In the genomic region with DNA sequence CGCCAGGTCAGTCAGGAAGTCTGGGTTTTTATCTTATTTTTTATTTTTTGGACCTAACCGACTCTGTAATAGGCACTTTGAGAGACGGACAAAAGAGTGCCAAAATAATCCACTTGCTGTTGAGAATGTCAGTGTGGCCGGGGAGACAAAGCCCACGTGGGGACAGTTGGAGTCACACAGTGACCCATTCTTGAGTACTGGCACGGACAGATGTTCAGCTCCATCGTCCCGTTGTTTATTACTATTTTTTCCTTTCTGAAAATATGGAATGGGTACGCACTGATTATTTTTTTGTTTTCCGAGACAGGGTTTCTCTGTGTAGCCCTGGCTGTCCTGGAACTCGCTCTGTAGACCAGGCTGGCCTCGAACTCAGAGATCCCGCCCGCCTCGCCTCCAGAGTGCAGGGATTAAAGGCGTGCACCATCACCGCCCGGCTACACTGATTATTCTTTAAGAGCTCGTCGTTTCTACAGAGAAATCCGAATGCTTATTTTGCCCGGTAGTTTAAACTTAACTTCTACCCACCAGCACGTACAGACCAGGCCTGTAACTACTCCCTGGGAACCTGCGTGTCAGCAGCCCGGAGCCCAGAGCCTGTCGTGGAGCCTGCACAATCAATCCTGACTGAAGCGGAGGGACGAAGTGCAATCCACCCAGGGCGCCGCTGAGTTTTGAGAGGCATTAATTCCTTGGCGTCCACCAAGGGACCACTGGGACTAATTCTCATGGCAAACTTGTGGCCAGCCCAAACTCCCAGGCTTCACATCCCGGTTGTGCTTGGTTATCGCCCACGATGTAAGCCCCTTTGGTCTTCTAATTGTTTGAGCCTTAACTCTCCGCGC, we compare ENCODE assay signal across 8 mouse cellular contexts. TPM values are rescaled to one million over a fixed set of nuclear protein-coding genes. Genes with fewer than 3 reads are reported as not detected.
A peak's percentile ranks its signal among the peaks of the same experiment; 100 is the strongest.
DNase-seq lines count a peak whose midpoint lies in the region; ATAC-seq and TF ChIP-seq lines count a peak whose summit lies in the region.

No protein-coding gene starts in this region.

- H3K9ac ChIP-seq in lung, embryonic 14.5 days, result peak overlapping the region; percentile 96
- peak overlapping the region; percentile 95 for H3K9ac ChIP-seq in kidney, embryonic 16.5 days (replicated peaks; ENCODE audit: low read length)
- H3K9ac ChIP-seq in midbrain, embryonic 11.5 days (ENCODE audit: low read length), result peak overlapping the region; percentile 93

- no peaks in the 10 kb centered on the region for H3K27me3 ChIP-seq in lung, embryonic 14.5 days (ENCODE audit: insufficient read depth, low read length)
- H3K27me3 ChIP-seq in erythroblast, embryonic 14.5 days (ENCODE audit: control insufficient read depth), result no peaks in the 10 kb centered on the region
- no peaks in the 10 kb centered on the region for H3K27me3 ChIP-seq in kidney, embryonic 16.5 days (ENCODE audit: insufficient read depth, low read length)
- no peaks in the 10 kb centered on the region for H3K27me3 ChIP-seq in midbrain, embryonic 11.5 days (ENCODE audit: control insufficient read depth, insufficient read depth, low read length)

- H3K9me3 ChIP-seq in lung, embryonic 14.5 days (ENCODE audit: low read depth, low read length), result no peaks in the 10 kb centered on the region
- H3K9me3 ChIP-seq in erythroblast, embryonic 14.5 days (ENCODE audit: control insufficient read depth, low read length), result no peaks in the 10 kb centered on the region
- no peaks in the 10 kb centered on the region for H3K9me3 ChIP-seq in kidney, embryonic 16.5 days (ENCODE audit: low read length)
- H3K9me3 ChIP-seq in midbrain, embryonic 11.5 days (ENCODE audit: control insufficient read depth, low read length), result no peaks in the 10 kb centered on the region

- H3K36me3 ChIP-seq in lung, embryonic 14.5 days (ENCODE audit: insufficient read depth), result peaks cover 17% of the 10 kb centered on the region
- H3K36me3 ChIP-seq in erythroblast, embryonic 14.5 days (ENCODE audit: control insufficient read depth), result peaks cover 42% of the 10 kb centered on the region
- H3K36me3 ChIP-seq in kidney, embryonic 16.5 days (ENCODE audit: insufficient read depth, low read length), result peaks cover 15% of the 10 kb centered on the region
- H3K36me3 ChIP-seq in midbrain, embryonic 11.5 days (ENCODE audit: control insufficient read depth, insufficient read depth, low read length), result 0 out of 2 replicates have a peak, but pooled peaks cover 2% of the 10 kb centered on the region

- H3K4me3 ChIP-seq in lung, embryonic 14.5 days (ENCODE audit: low read depth, low read length), result peak overlapping the region; percentile 97
- H3K4me3 ChIP-seq in bone marrow, adult 2 months (replicated peaks; ENCODE audit: control insufficient read depth, low read depth, low read length), result peak overlapping the region; percentile 68
- H3K4me3 ChIP-seq in erythroblast, embryonic 14.5 days (replicated peaks), result peak overlapping the region; percentile 77
- H3K4me3 ChIP-seq in kidney, embryonic 16.5 days (ENCODE audit: low read length), result peak overlapping the region; percentile 95
- H3K4me3 ChIP-seq in midbrain, embryonic 11.5 days (ENCODE audit: low read depth, low read length), result peak overlapping the region; percentile 96

- no peak for TF ChIP-seq CTCF in lung, embryonic 14.5 days (IDR thresholded peaks at IDR 0.05; ENCODE audit: low read depth)
- no peak for TF ChIP-seq CTCF in bone marrow, adult 2 months (IDR thresholded peaks at IDR 0.05; ENCODE audit: control insufficient read depth, insufficient read depth, low read length)

- peak; percentile 24 for DNase-seq in lung, embryonic 14.5 days
- no peak for DNase-seq in lung, postnatal 4 days
- DNase-seq in midbrain, embryonic 11.5 days (ENCODE audit: low spot score, missing footprints), result peak; percentile 93

- H3K4me2 ChIP-seq in lung, embryonic 14.5 days, result peak overlapping the region; percentile 84
- H3K4me2 ChIP-seq in kidney, embryonic 16.5 days (replicated peaks; ENCODE audit: low read depth, low read length), result peak overlapping the region; percentile 86
- H3K4me2 ChIP-seq in midbrain, embryonic 11.5 days, result peak overlapping the region; percentile 64

- peak; percentile 43; the same call in 1 of the 2 replicates for ATAC-seq in lung, embryonic 14.5 days (ENCODE audit: insufficient read depth)
- 0 out of 2 replicates have a peak, but pooled peaks have one; percentile 32 for ATAC-seq in kidney, embryonic 16.5 days (ENCODE audit: low FRiP score, low TSS enrichment)
- ATAC-seq in midbrain, embryonic 11.5 days (ENCODE audit: low FRiP score), result peak; percentile 26
- ATAC-seq in activated CD4-positive, CD25-positive, alpha-beta regulatory T cell, adult 4 months, result no peak
- ATAC-seq in frontal cortex, adult (ENCODE audit: low TSS enrichment), result no peak

- peaks cover 13% of the 10 kb centered on the region for H3K4me1 ChIP-seq in lung, embryonic 14.5 days (ENCODE audit: insufficient read depth)
- peaks cover 2% of the 10 kb centered on the region; the same call in 1 of the 2 replicates for H3K4me1 ChIP-seq in bone marrow, adult 2 months (ENCODE audit: control insufficient read depth, insufficient read depth, low read length)
- peaks cover 55% of the 10 kb centered on the region for H3K4me1 ChIP-seq in erythroblast, embryonic 14.5 days (ENCODE audit: control insufficient read depth)
- H3K4me1 ChIP-seq in kidney, embryonic 16.5 days (ENCODE audit: insufficient read depth, low read length), result peaks cover 28% of the 10 kb centered on the region
- H3K4me1 ChIP-seq in midbrain, embryonic 11.5 days (ENCODE audit: control insufficient read depth, insufficient read depth, low read length), result peaks cover 16% of the 10 kb centered on the region

- peak overlapping the region; percentile 89 for H3K27ac ChIP-seq in lung, embryonic 14.5 days (ENCODE audit: low read depth)
- peak overlapping the region; percentile 92; the same call in 1 of the 2 replicates for H3K27ac ChIP-seq in bone marrow, adult 2 months (ENCODE audit: control insufficient read depth, insufficient read depth, low read depth, low read length, poor library complexity)
- peak overlapping the region; percentile 88 for H3K27ac ChIP-seq in kidney, embryonic 16.5 days (ENCODE audit: low read length)
- H3K27ac ChIP-seq in midbrain, embryonic 11.5 days (ENCODE audit: low read depth, low read length), result peak overlapping the region; percentile 81

- 2% methylated on average over 36 of the region's 36 CpGs for WGBS in lung, embryonic 14.5 days
- 14% methylated on average over 36 of the region's 36 CpGs for WGBS in bone marrow, adult 2 months
- WGBS in kidney, embryonic 16.5 days, result 2% methylated on average over 36 of the region's 36 CpGs
- under 1% methylated on average over 36 of the region's 36 CpGs for WGBS in midbrain, embryonic 11.5 days

- TF ChIP-seq POLR2A in bone marrow, adult 2 months (IDR thresholded peaks at IDR 0.05; ENCODE audit: borderline replicate concordance, control insufficient read depth, low read depth, low read length), result no peak

RNA-seq across cellular contexts. Expression of gene Pphln1, which starts 0.8 kb away (rescaled TPM):
- polyA plus RNA-seq in lung, embryonic 14.5 days (2014; fragmentation: Nextera tagmentation; extraction: Ambion mirVana), result 39.6 and 43.9 TPM in 2 replicates
- polyA plus RNA-seq in bone marrow, adult 2 months (2011; ENCODE audit: insufficient read depth, insufficient read length, low replicate concordance, missing spikeins), result 5.9 and 9.0 TPM in 2 replicates
- polyA plus RNA-seq in erythroblast, embryonic 14.5 days (2012), result 0.20 and 0.42 TPM in 2 replicates
- polyA plus RNA-seq in kidney, embryonic 16.5 days (2015; fragmentation: Nextera tagmentation; extraction: Ambion mirVana), result 41.3 and 53.1 TPM in 2 replicates
- polyA plus RNA-seq in midbrain, embryonic 11.5 days (2014; fragmentation: Nextera tagmentation; extraction: Ambion mirVana), result 62.5 and 66.3 TPM in 2 replicates
- 10 to 100 TPM; 35.1 to 41.6 TPM for polyA plus RNA-seq in activated CD4-positive, CD25-positive, alpha-beta regulatory T cell, adult 4 months (2017; shearing (Covaris generic))

RNA-seq across cellular contexts. Expression of gene Zcrb1, which starts 0.8 kb away (rescaled TPM):
- polyA plus RNA-seq in lung, embryonic 14.5 days (2014; fragmentation: Nextera tagmentation; extraction: Ambion mirVana), result 115 and 123 TPM in 2 replicates
- 121 and 173 TPM in 2 replicates for polyA plus RNA-seq in bone marrow, adult 2 months (2011; ENCODE audit: insufficient read depth, insufficient read length, low replicate concordance, missing spikeins)
- 22.4 and 25.7 TPM in 2 replicates for polyA plus RNA-seq in erythroblast, embryonic 14.5 days (2012)
- polyA plus RNA-seq in kidney, embryonic 16.5 days (2015; fragmentation: Nextera tagmentation; extraction: Ambion mirVana), result 115 and 118 TPM in 2 replicates
- polyA plus RNA-seq in midbrain, embryonic 11.5 days (2014; fragmentation: Nextera tagmentation; extraction: Ambion mirVana), result 163 and 179 TPM in 2 replicates
- 10 to 100 TPM; 82.4 to 97.3 TPM for polyA plus RNA-seq in activated CD4-positive, CD25-positive, alpha-beta regulatory T cell, adult 4 months (2017; shearing (Covaris generic))

Comparison
In these comparisons a context has a peak if more than half of its experiments do, and no peak if none do; other contexts are left out.
1. DNase-seq: peak in lung, embryonic 14.5 days (single experiment) and midbrain, embryonic 11.5 days (single experiment); none in lung, postnatal 4 days (0 of 2).
2. ATAC-seq: peak in lung, embryonic 14.5 days (single experiment), kidney, embryonic 16.5 days (single experiment) and midbrain, embryonic 11.5 days (single experiment); none in activated CD4-positive, CD25-positive, alpha-beta regulatory T cell, adult 4 months (single experiment) and frontal cortex, adult (single experiment).
3. Peak in every context shown above with its lines, with median percentiles within 50 percentile points of each other: H3K27ac ChIP-seq, H3K4me2 ChIP-seq, H3K4me3 ChIP-seq and H3K9ac ChIP-seq.